Mouse (Mus musculus) layer of hippocampus, adult 9-11 months (tissue): ENCODE measurements at regions not wholly inside any gene's neighbourhood (a gene's known extent, or its start where the extent isn't known, plus 50 kb on each side); places are given as distances from the start of the nearest gene placed in this dataset.

Source experiments
- DNase-seq: peaks from one replicate; pipeline ENCODE4 v3.0.0; 2022

GRCm38 (mm10) chr14:105841888-105842287 is 54.7 kb downstream of the Spry2 start:
- no peak for DNase-seq

- no peak for DNase-seq
These were observed 59.1 kb downstream of the Spry2 start for GRCm38 (mm10) chr14:105837533-105837932.

- no peak for DNase-seq
These were observed 65.9 kb downstream of the Spry2 start for GRCm38 (mm10) chr14:105830701-105831100.

- DNase-seq: no peak
These were observed 66.3 kb downstream of the Spry2 start for GRCm38 (mm10) chr14:105830301-105830700.

- no peak for DNase-seq
These were observed 73.5 kb downstream of the Spry2 start for GRCm38 (mm10) chr14:105823129-105823528.

- DNase-seq: no peak
These were observed 74.0 kb downstream of the Spry2 start for GRCm38 (mm10) chr14:105822653-105823052.

- DNase-seq: no peak
These were observed 77.1 kb downstream of the Spry2 start for GRCm38 (mm10) chr14:105819534-105819933.

- DNase-seq: no peak
These were observed 77.8 kb downstream of the Spry2 start for GRCm38 (mm10) chr14:105818841-105819240.

- DNase-seq: no peak
These were observed 79.1 kb downstream of the Spry2 start for GRCm38 (mm10) chr14:105817481-105817880.

GRCm38 (mm10) chr14:105815827-105816226 is 80.8 kb downstream of the Spry2 start:
- no peak for DNase-seq

- no peak for DNase-seq
These were observed 81.3 kb downstream of the Spry2 start for GRCm38 (mm10) chr14:105815281-105815680.

GRCm38 (mm10) chr14:105813661-105814060 is 83.0 kb downstream of the Spry2 start:
- no peak for DNase-seq

GRCm38 (mm10) chr14:105813097-105813496 is 83.5 kb downstream of the Spry2 start:
- DNase-seq: no peak

- DNase-seq: no peak
These were observed 90.9 kb downstream of the Spry2 start for GRCm38 (mm10) chr14:105805762-105806161.

- DNase-seq: no peak
These were observed 91.3 kb downstream of the Spry2 start for GRCm38 (mm10) chr14:105805362-105805761.

- no peak for DNase-seq
These were observed 91.9 kb downstream of the Spry2 start for GRCm38 (mm10) chr14:105804761-105805160.

- no peak for DNase-seq
These were observed 93.3 kb downstream of the Spry2 start for GRCm38 (mm10) chr14:105803281-105803680.

GRCm38 (mm10) chr14:105802529-105803280 is 93.9 kb downstream of the Spry2 start:
- no peak for DNase-seq

- no peak for DNase-seq
These were observed 96.3 kb downstream of the Spry2 start for GRCm38 (mm10) chr14:105800142-105800925.

- no peak for DNase-seq
These were observed 97.2 kb downstream of the Spry2 start for GRCm38 (mm10) chr14:105799401-105799861.

- no peak for DNase-seq
These were observed 103.5 kb downstream of the Spry2 start for GRCm38 (mm10) chr14:105793010-105793702.

GRCm38 (mm10) chr14:105790441-105790840 is 106.2 kb downstream of the Spry2 start:
- no peak for DNase-seq

- DNase-seq: no peak
These were observed 113.2 kb downstream of the Spry2 start for GRCm38 (mm10) chr14:105783428-105783827.
